Mouse (Mus musculus): Measurements from ENCODE around the gene Elovl6. TPM values are rescaled to one million over a fixed set of nuclear protein-coding genes. Genes with fewer than 3 reads are reported as not detected.

The Elovl6 gene
- polyA plus RNA-seq, 1 experiment from 2014 or later, result 24.0 TPM

DNA sequence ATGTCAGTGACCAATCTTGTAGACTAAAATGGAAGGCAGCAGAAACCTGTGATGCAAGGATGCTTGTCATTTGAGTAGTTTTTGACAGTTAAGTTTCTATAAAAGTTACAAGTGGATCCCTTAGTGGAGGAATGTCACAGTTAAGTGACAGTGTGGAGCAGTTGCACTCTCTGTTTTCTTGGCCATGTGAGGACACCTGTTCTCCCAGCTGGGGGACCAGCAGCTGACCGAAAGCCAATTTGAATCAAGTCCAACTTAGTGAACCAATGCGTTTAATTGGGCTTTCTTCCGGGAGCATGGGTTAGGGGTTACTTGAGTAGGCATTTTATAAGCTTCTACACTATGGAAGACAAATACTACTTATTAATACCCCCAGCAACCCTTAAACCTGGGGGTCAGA is 48.9 kb downstream of the Elovl6 start:
- TF ChIP-seq CTCF (IDR thresholded peaks at IDR 0.05), result no peak
- no peak for ATAC-seq
- in situ Hi-C loops (cut with MboI; ENCODE audit: low pct_unique_long_range_greater_than_20kb), result no loop called here
- ChIA-PET POLR2A (no interaction called here), CTCF (interaction anchor here (0.9 to 1.4 kb wide), 3 partner anchors 12 to 25 kb away, joined by 3 to 5 read pairs (median 4); no protein-coding TSS in a partner anchor)
- H3K27me3 ChIP-seq, result no peaks in the 10 kb centered on the region
- DNase-seq (ENCODE audit: low read depth, low spot score), result no peak

DNA sequence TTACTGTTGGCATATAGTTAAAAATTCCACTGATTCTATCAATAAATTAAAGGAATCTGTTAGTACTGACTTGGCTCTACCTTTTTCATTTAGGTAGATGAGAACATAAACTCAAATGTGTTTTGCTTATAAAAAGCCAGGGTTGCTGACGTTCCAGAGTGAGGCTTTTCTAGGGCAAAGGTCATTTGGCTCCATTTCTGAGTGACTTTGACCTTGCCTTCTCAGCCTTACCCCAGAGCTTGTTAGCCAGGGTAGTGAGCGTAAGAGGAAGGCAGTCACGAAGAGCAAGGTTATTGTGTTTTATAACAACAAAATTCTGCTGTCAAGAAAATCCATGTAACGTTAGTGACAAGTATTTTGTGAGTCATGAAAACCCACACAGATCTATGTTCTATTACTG is 50.3 kb downstream of the Elovl6 start:
- no peak for TF ChIP-seq CTCF (IDR thresholded peaks at IDR 0.05)
- CTCF ChIA-PET, result interaction anchor here (1.4 to 1.6 kb wide), 2 partner anchors 24 to 29 kb away, joined by 4 to 5 read pairs; no protein-coding TSS in a partner anchor
- no peaks in the 10 kb centered on the region for H3K27me3 ChIP-seq
- ATAC-seq, result no peak
- DNase-seq (ENCODE audit: low read depth, low spot score), result no peak
- in situ Hi-C loops (cut with MboI; ENCODE audit: low pct_unique_long_range_greater_than_20kb), result no loop called here
- POLR2A ChIA-PET, result no interaction called here

- CTCF ChIA-PET, result interaction anchor here (1.6 kb wide), 1 partner anchor 28 kb away, joined by 4 read pairs; no protein-coding TSS in a partner anchor
- no peak for TF ChIP-seq CTCF (IDR thresholded peaks at IDR 0.05)
- POLR2A ChIA-PET, result no interaction called here
- ATAC-seq (no peak), DNase-seq (ENCODE audit: low read depth, low spot score) (no peak)
- in situ Hi-C loops (cut with MboI; ENCODE audit: low pct_unique_long_range_greater_than_20kb), result no loop called here
- H3K27me3 ChIP-seq, result no peaks in the 10 kb centered on the region
These were observed 51.1 kb downstream of the Elovl6 start for GRCm38 (mm10) chr3:129583290-129583689.

GRCm38 (mm10) chr3:129587916-129588315 is 55.8 kb downstream of the Elovl6 start:
- ATAC-seq, result no peak
- POLR2A ChIA-PET, result interaction anchor here (1.5 kb wide), 1 partner anchor 51 kb away, joined by 3 read pairs; no protein-coding TSS in a partner anchor
- no peak for DNase-seq (ENCODE audit: low read depth, low spot score)
- H3K27me3 ChIP-seq, result no peaks in the 10 kb centered on the region
- in situ Hi-C loops (cut with MboI; ENCODE audit: low pct_unique_long_range_greater_than_20kb), result no loop called here
- CTCF ChIA-PET, result interaction anchor here (0.8 to 1.3 kb wide), 3 partner anchors 10 to 51 kb away, joined by 3 to 4 read pairs (median 3); no protein-coding TSS in a partner anchor
- no peak for TF ChIP-seq CTCF (IDR thresholded peaks at IDR 0.05)

GRCm38 (mm10) chr3:129588753-129589152 is 56.6 kb downstream of the Elovl6 start:
- ATAC-seq, result peak; percentile 75
- CTCF ChIA-PET, result interaction anchor here (2.0 kb wide), 1 partner anchor 22 kb away, joined by 5 read pairs; no protein-coding TSS in a partner anchor
- no peaks in the 10 kb centered on the region for H3K27me3 ChIP-seq
- POLR2A ChIA-PET, result no interaction called here
- no peak for DNase-seq (ENCODE audit: low read depth, low spot score)
- TF ChIP-seq CTCF (IDR thresholded peaks at IDR 0.05), result no peak
- in situ Hi-C loops (cut with MboI; ENCODE audit: low pct_unique_long_range_greater_than_20kb), result no loop called here

DNA sequence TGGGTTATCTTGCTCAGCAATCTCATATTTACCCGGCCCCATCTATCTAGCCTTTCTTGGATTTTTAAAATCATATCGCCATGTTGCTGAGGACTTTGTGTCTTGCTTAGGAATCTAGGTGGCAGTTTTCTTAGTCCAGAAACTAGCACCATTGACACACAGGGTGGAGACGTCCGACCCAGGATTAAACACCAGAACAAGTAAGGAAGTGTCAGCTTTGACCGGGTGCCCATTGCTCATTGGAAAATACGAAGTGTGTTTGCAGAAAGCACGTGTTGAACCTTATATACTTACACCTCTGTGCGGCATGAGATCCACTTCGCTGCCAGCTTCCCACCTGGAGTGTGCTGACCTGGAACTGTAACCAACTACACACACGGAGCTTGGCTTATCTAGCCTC is 57.5 kb downstream of the Elovl6 start:
- CTCF ChIA-PET, result interaction anchor here (1.0 to 2.6 kb wide), 5 partner anchors 13 to 60 kb away, joined by 3 to 7 read pairs (median 3); no protein-coding TSS in a partner anchor
- H3K27me3 ChIP-seq, result no peaks in the 10 kb centered on the region
- ATAC-seq (no peak), DNase-seq (ENCODE audit: low read depth, low spot score) (no peak)
- no peak for TF ChIP-seq CTCF (IDR thresholded peaks at IDR 0.05)
- in situ Hi-C loops (cut with MboI; ENCODE audit: low pct_unique_long_range_greater_than_20kb), result no loop called here
- POLR2A ChIA-PET, result interaction anchor here (1.2 kb wide), 1 partner anchor 9 kb away, joined by 4 read pairs; no protein-coding TSS in a partner anchor

GRCm38 (mm10) chr3:129590548-129591226 is 58.5 kb downstream of the Elovl6 start:
- ChIA-PET CTCF (interaction anchor here (0.9 to 2.6 kb wide), 10 partner anchors 9 to 169 kb away, joined by 3 to 7 read pairs (median 3); no protein-coding TSS in a partner anchor), POLR2A (interaction anchor here (1.2 kb wide), 1 partner anchor 8 kb away, joined by 4 read pairs; no protein-coding TSS in a partner anchor)
- ATAC-seq, result no peak
- in situ Hi-C loops (cut with MboI; ENCODE audit: low pct_unique_long_range_greater_than_20kb), result no loop called here
- no peaks in the 10 kb centered on the region for H3K27me3 ChIP-seq
- TF ChIP-seq CTCF (IDR thresholded peaks at IDR 0.05), result no peak
- no peak for DNase-seq (ENCODE audit: low read depth, low spot score)

DNA sequence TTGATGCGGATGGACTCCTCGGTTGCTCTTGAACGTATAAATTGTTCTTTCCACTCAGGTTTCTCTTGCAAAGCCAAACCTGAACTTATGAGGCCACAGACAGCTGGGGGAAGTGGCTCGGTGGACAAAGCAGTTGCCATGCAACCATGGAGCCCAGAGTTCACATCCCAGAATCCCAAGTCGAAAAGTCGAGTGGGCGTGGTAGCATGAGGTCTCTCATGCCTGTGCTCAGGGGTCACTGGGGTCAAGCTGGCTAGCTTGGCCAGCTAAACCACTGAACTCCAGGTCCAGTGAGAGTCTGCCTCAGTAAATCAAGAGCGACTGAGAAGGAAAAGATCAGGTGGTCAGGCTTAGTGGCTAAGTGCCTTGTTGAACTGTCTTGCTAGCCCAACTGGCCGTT is 59.1 kb downstream of the Elovl6 start:
- in situ Hi-C loops (cut with MboI; ENCODE audit: low pct_unique_long_range_greater_than_20kb), result no loop called here
- DNase-seq (ENCODE audit: low read depth, low spot score) (no peak), ATAC-seq (no peak)
- POLR2A ChIA-PET, result no interaction called here
- no peaks in the 10 kb centered on the region for H3K27me3 ChIP-seq
- CTCF ChIA-PET, result interaction anchor here (1.1 to 2.6 kb wide), 6 partner anchors 9 to 56 kb away, joined by 3 to 7 read pairs (median 4); no protein-coding TSS in a partner anchor
- no peak for TF ChIP-seq CTCF (IDR thresholded peaks at IDR 0.05)

DNA sequence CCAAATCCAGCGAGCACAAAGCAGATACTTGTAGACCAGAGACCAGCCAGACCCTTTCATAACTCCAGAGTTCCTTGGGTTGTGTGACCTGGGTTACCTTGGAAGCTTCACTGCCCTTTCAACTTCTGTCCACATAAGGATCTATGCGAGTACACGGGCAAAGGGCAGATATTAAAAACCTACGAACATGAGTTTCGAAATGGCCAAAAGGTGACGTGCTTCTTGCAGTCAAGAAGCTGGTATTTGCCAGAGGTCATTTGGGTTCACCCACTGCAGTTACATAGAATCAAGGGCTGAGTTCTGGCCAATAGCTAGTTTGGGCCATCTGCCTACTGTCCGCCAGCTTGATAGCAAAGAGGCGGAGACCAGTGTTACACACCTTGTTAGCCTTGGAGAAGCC is 59.6 kb downstream of the Elovl6 start:
- POLR2A ChIA-PET, result no interaction called here
- in situ Hi-C loops (cut with MboI; ENCODE audit: low pct_unique_long_range_greater_than_20kb), result no loop called here

DNA sequence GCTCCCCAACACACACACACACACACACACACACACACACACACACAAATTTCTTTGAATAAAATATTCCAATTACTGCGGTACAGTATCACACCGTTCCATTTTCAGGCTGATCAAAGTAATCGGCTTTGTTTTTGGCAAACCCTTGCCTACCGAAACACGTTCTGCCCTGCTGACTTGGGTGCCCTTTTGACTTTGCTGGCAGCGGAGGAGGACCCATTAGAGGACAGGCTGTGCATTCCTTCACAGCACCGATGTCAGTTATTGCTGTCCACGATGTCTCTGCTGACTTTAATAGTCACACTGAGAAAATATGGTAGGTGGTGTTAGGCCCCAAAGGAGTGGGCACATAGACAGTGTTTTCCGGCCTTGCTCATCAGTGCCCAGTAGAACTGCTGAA is 60.8 kb downstream of the Elovl6 start:
- H3K27me3 ChIP-seq, result no peaks in the 10 kb centered on the region
- ChIA-PET POLR2A (no interaction called here), CTCF (interaction anchor here (1.0 to 1.7 kb wide), 4 partner anchors 18 to 56 kb away, joined by 3 to 5 read pairs (median 4); no protein-coding TSS in a partner anchor)
- no peak for ATAC-seq
- DNase-seq (ENCODE audit: low read depth, low spot score), result no peak
- in situ Hi-C loops (cut with MboI; ENCODE audit: low pct_unique_long_range_greater_than_20kb), result no loop called here
- no peak for TF ChIP-seq CTCF (IDR thresholded peaks at IDR 0.05)

More for the DNA sequence above, 59.6 kb downstream of the Elovl6 start:
- ATAC-seq (no peak), DNase-seq (ENCODE audit: low read depth, low spot score) (no peak)
- no peak for TF ChIP-seq CTCF (IDR thresholded peaks at IDR 0.05)
- H3K27me3 ChIP-seq, result no peaks in the 10 kb centered on the region
- CTCF ChIA-PET, result interaction anchor here (1.1 to 2.6 kb wide), 5 partner anchors 17 to 56 kb away, joined by 3 to 7 read pairs (median 5); no protein-coding TSS in a partner anchor

DNA sequence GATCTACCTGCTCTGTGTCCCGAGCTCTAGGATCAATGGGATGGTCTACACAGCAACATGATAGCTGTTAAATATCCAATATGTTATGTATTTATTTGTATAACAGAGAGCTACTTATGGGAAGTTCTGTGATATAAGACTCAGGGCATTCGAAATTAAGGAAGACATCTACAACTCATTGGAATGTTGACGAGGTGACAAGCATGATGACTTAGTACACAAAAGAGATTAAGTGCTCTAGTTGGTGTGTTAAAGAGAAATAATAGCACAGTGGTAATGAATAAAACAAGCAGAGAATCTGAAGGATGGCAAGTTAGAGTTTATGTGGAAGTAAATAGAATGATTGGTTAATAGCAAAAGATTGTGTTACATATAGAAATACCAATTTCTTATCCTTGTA is 61.6 kb downstream of the Elovl6 start:
- no peak for ATAC-seq
- CTCF ChIA-PET, result interaction anchor here (1.0 to 1.7 kb wide), 5 partner anchors 22 to 56 kb away, joined by 3 to 4 read pairs (median 3); no protein-coding TSS in a partner anchor
- TF ChIP-seq CTCF (IDR thresholded peaks at IDR 0.05), result no peak

More for the DNA sequence above, 61.6 kb downstream of the Elovl6 start:
- no peaks in the 10 kb centered on the region for H3K27me3 ChIP-seq
- no peak for DNase-seq (ENCODE audit: low read depth, low spot score)
- in situ Hi-C loops (cut with MboI; ENCODE audit: low pct_unique_long_range_greater_than_20kb), result no loop called here
- POLR2A ChIA-PET, result no interaction called here

Measured in Patski (cell line).